Mouse (Mus musculus): ENCODE measurements around the gene Etl4. TPM values are rescaled to one million over a fixed set of nuclear protein-coding genes. Genes with fewer than 3 reads are reported as not detected.

Gene Etl4
- polyA plus RNA-seq, 1 experiment from 2014 or later, result 16.1 TPM

GRCm38 (mm10) chr2:20603991-20604390 lies 694.4 kb downstream of the Etl4 start:
- no peak for ATAC-seq (ENCODE audit: low FRiP score, low read depth)
- WGBS, result 89% methylated on average over 6 of the region's 6 CpGs
- no peak overlapping the region for H3K9ac ChIP-seq (replicated peaks)
- H3K27me3 ChIP-seq, result no peaks in the 10 kb centered on the region
- no peak overlapping the region for H3K4me3 ChIP-seq
- H3K4me2 ChIP-seq (replicated peaks), result no peak overlapping the region
- H3K36me3 ChIP-seq, result no peaks in the 10 kb centered on the region
- H3K27ac ChIP-seq (replicated peaks), result no peak overlapping the region
- no peaks in the 10 kb centered on the region for H3K9me3 ChIP-seq
- H3K4me1 ChIP-seq, result no peaks in the 10 kb centered on the region

GRCm38 (mm10) chr2:20609203-20609602 lies 699.6 kb downstream of the Etl4 start:
- 76% methylated on average over 8 of the region's 8 CpGs for WGBS
- ATAC-seq (ENCODE audit: low FRiP score, low read depth), result no peak

GRCm38 (mm10) chr2:20615948-20616347 lies 706.4 kb downstream of the Etl4 start:
- 71% methylated on average over 1 of the region's 1 CpGs for WGBS
- Histone ChIP-seq H3K36me3 (no peaks in the 10 kb centered on the region), H3K4me3 (no peak overlapping the region), H3K27me3 (no peaks in the 10 kb centered on the region), H3K4me2 (replicated peaks) (no peak overlapping the region), H3K9ac (replicated peaks) (no peak overlapping the region), H3K9me3 (no peaks in the 10 kb centered on the region), H3K4me1 (no peaks in the 10 kb centered on the region), H3K27ac (replicated peaks) (no peak overlapping the region)
- no peak for ATAC-seq (ENCODE audit: low FRiP score, low read depth)

More at GRCm38 (mm10) chr2:20609203-20609602, 699.6 kb downstream of the Etl4 start:
- no peak overlapping the region for H3K9ac ChIP-seq (replicated peaks)
- no peak overlapping the region for H3K27ac ChIP-seq (replicated peaks)
- H3K4me1 ChIP-seq, result no peaks in the 10 kb centered on the region; the same call in 1 of the 2 replicates
- no peaks in the 10 kb centered on the region for H3K36me3 ChIP-seq
- H3K4me3 ChIP-seq, result no peak overlapping the region
- no peaks in the 10 kb centered on the region for H3K9me3 ChIP-seq
- H3K4me2 ChIP-seq (replicated peaks), result no peak overlapping the region
- no peaks in the 10 kb centered on the region for H3K27me3 ChIP-seq

- WGBS, result 95% methylated on average over 5 of the region's 5 CpGs
- no peaks in the 10 kb centered on the region for H3K27me3 ChIP-seq
- H3K4me1 ChIP-seq, result no peaks in the 10 kb centered on the region
- H3K36me3 ChIP-seq, result no peaks in the 10 kb centered on the region
- H3K4me3 ChIP-seq, result no peak overlapping the region
- no peaks in the 10 kb centered on the region for H3K9me3 ChIP-seq
- no peak overlapping the region for H3K4me2 ChIP-seq (replicated peaks)
- ATAC-seq (ENCODE audit: low FRiP score, low read depth), result no peak
- no peak overlapping the region for H3K27ac ChIP-seq (replicated peaks)
- no peak overlapping the region for H3K9ac ChIP-seq (replicated peaks)
Observed at GRCm38 (mm10) chr2:20618396-20618795, 708.8 kb downstream of the Etl4 start.

GRCm38 (mm10) chr2:20619881-20620280 lies 710.3 kb downstream of the Etl4 start:
- Histone ChIP-seq H3K9me3 (no peaks in the 10 kb centered on the region), H3K4me2 (replicated peaks) (no peak overlapping the region), H3K4me3 (no peak overlapping the region), H3K4me1 (no peaks in the 10 kb centered on the region), H3K9ac (replicated peaks) (no peak overlapping the region), H3K27me3 (no peaks in the 10 kb centered on the region), H3K36me3 (no peaks in the 10 kb centered on the region), H3K27ac (replicated peaks) (no peak overlapping the region)
- WGBS, result 88% methylated on average over 5 of the region's 5 CpGs
- no peak for ATAC-seq (ENCODE audit: low FRiP score, low read depth)

GRCm38 (mm10) chr2:20629156-20629712 lies 719.7 kb downstream of the Etl4 start:
- no peaks in the 10 kb centered on the region for H3K27me3 ChIP-seq
- no peak overlapping the region for H3K27ac ChIP-seq (replicated peaks)
- H3K36me3 ChIP-seq, result no peaks in the 10 kb centered on the region
- no peak for ATAC-seq (ENCODE audit: low FRiP score, low read depth)
- no peak overlapping the region for H3K4me2 ChIP-seq (replicated peaks)
- no peak overlapping the region for H3K9ac ChIP-seq (replicated peaks)
- no peak overlapping the region for H3K4me3 ChIP-seq
- no peaks in the 10 kb centered on the region for H3K9me3 ChIP-seq
- no peaks in the 10 kb centered on the region; the same call in 1 of the 2 replicates for H3K4me1 ChIP-seq
- 92% methylated on average over 8 of the region's 8 CpGs for WGBS

GRCm38 (mm10) chr2:20638604-20639003 lies 729.0 kb downstream of the Etl4 start:
- H3K27me3 ChIP-seq, result no peaks in the 10 kb centered on the region
- 94% methylated on average over 3 of the region's 3 CpGs for WGBS
- H3K4me1 ChIP-seq, result no peaks in the 10 kb centered on the region
- no peak overlapping the region for H3K9ac ChIP-seq (replicated peaks)
- ATAC-seq (ENCODE audit: low FRiP score, low read depth), result no peak
- no peaks in the 10 kb centered on the region for H3K9me3 ChIP-seq
- no peaks in the 10 kb centered on the region for H3K36me3 ChIP-seq
- no peak overlapping the region for H3K4me3 ChIP-seq
- no peak overlapping the region for H3K27ac ChIP-seq (replicated peaks)
- no peak overlapping the region for H3K4me2 ChIP-seq (replicated peaks)

GRCm38 (mm10) chr2:20639721-20640120 lies 730.1 kb downstream of the Etl4 start:
- H3K4me1 ChIP-seq, result no peaks in the 10 kb centered on the region
- H3K4me3 ChIP-seq, result no peak overlapping the region
- no peak overlapping the region for H3K9ac ChIP-seq (replicated peaks)
- H3K27ac ChIP-seq (replicated peaks), result no peak overlapping the region
- no peaks in the 10 kb centered on the region for H3K36me3 ChIP-seq
- H3K9me3 ChIP-seq, result no peaks in the 10 kb centered on the region
- no peaks in the 10 kb centered on the region for H3K27me3 ChIP-seq
- WGBS, result 71% methylated on average over 2 of the region's 2 CpGs
- no peak overlapping the region for H3K4me2 ChIP-seq (replicated peaks)
- ATAC-seq (ENCODE audit: low FRiP score, low read depth), result no peak

GRCm38 (mm10) chr2:20642818-20643217 lies 733.2 kb downstream of the Etl4 start:
- Histone ChIP-seq H3K4me1 (no peaks in the 10 kb centered on the region), H3K4me3 (no peak overlapping the region), H3K27ac (replicated peaks) (no peak overlapping the region), H3K4me2 (replicated peaks) (no peak overlapping the region), H3K9me3 (no peaks in the 10 kb centered on the region), H3K9ac (replicated peaks) (no peak overlapping the region), H3K27me3 (no peaks in the 10 kb centered on the region), H3K36me3 (no peaks in the 10 kb centered on the region)
- WGBS, result 73% methylated on average over 9 of the region's 9 CpGs
- no peak for ATAC-seq (ENCODE audit: low FRiP score, low read depth)

- ATAC-seq (ENCODE audit: low FRiP score, low read depth), result no peak
Observed at GRCm38 (mm10) chr2:20649817-20650216, 740.2 kb downstream of the Etl4 start.

GRCm38 (mm10) chr2:20653116-20653515 lies 743.5 kb downstream of the Etl4 start:
- H3K4me1 ChIP-seq, result peaks cover 6% of the 10 kb centered on the region; the same call in 1 of the 2 replicates
- H3K4me3 ChIP-seq, result no peak overlapping the region
- no peak for ATAC-seq (ENCODE audit: low FRiP score, low read depth)
- H3K27me3 ChIP-seq, result no peaks in the 10 kb centered on the region
- H3K4me2 ChIP-seq (replicated peaks), result no peak overlapping the region
- no peaks in the 10 kb centered on the region for H3K36me3 ChIP-seq
- no peaks in the 10 kb centered on the region for H3K9me3 ChIP-seq
- H3K9ac ChIP-seq (replicated peaks), result no peak overlapping the region
- no peak overlapping the region for H3K27ac ChIP-seq (replicated peaks)

More at GRCm38 (mm10) chr2:20649817-20650216, 740.2 kb downstream of the Etl4 start:
- Histone ChIP-seq H3K9ac (replicated peaks) (no peak overlapping the region), H3K27ac (replicated peaks) (no peak overlapping the region), H3K27me3 (no peaks in the 10 kb centered on the region), H3K4me1 (0 out of 2 replicates have a peak, but pooled peaks cover 1% of the 10 kb centered on the region), H3K36me3 (no peaks in the 10 kb centered on the region), H3K4me2 (replicated peaks) (no peak overlapping the region), H3K9me3 (no peaks in the 10 kb centered on the region), H3K4me3 (no peak overlapping the region)
- WGBS, result 33% methylated on average over 4 of the region's 4 CpGs

- ATAC-seq (ENCODE audit: low FRiP score, low read depth), result no peak
- 84% methylated on average over 8 of the region's 8 CpGs for WGBS
- Histone ChIP-seq H3K27me3 (no peaks in the 10 kb centered on the region), H3K4me1 (peaks cover 6% of the 10 kb centered on the region; the same call in 1 of the 2 replicates), H3K4me3 (no peak overlapping the region), H3K9ac (replicated peaks) (no peak overlapping the region), H3K36me3 (no peaks in the 10 kb centered on the region), H3K4me2 (replicated peaks) (no peak overlapping the region), H3K27ac (replicated peaks) (no peak overlapping the region), H3K9me3 (no peaks in the 10 kb centered on the region)
Observed at GRCm38 (mm10) chr2:20654058-20654457, 744.5 kb downstream of the Etl4 start.

Measured in midbrain, embryonic 12.5 days (tissue).